Mouse (Mus musculus) large intestine, adult 2 months (tissue): Measurements from ENCODE around the gene Gm10260. TPM values are rescaled to one million over a fixed set of nuclear protein-coding genes. Genes with fewer than 3 reads are reported as not detected.

Source experiments
- DNase-seq: peaks from one replicate; pipeline ENCODE4 v3.0.0-alpha.2; 2012; ENCODE audit warnings: low read depth, low spot score
- WGBS: fragments of 180-500 bp; shearing (Covaris S2); methylation state at CpG from one replicate; pipeline ENCODE4 v1.1.7; 2018; 5-methylcytosine and 5-hydroxymethylcytosine counted together
- polyA plus RNA-seq: library from polyadenylated mRNA; depleted of rRNA; stranded (reverse); fragments of >200 nt; gene quantifications from 2 replicates; pipeline ENCODE4 v1.2.3, GENCODE M21; 2012; rRNA removed

Gm10260 gene
- 4.0 and 4.5 TPM in 2 replicates for polyA plus RNA-seq

DNA sequence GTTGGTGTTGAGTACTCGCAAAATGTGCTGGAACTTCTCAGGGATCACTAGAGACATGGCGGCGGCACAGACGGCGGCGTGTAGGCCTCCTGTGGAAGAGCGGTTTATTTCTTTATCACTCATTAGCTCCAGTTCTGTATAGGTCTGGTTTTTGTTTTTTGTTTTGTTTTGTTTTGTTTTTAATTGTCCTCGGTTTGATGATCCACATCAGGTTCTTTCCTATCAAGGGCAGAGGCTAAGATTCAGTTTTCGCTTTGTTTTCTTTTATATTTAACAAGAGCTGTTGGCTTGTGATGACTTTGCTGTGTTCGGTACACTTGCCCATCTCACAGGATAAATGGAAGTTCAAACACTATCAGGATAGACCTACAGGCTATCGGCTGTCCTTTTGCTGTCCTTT, at the start of gene Gm10260:
TSS of gene Gm10260 (minus strand) at position 101 of the 400 bp plus-strand sequence.
- 97% methylated on average over 11 of the region's 11 CpGs for WGBS

GRCm38 (mm10) chr13:97809828-97810227, 49.4 kb upstream of the Gm10260 start:
- DNase-seq = no peak
- 82% methylated on average over 4 of the region's 4 CpGs for WGBS

More for the DNA sequence above, at the start of gene Gm10260:
- no peak for DNase-seq

DNA sequence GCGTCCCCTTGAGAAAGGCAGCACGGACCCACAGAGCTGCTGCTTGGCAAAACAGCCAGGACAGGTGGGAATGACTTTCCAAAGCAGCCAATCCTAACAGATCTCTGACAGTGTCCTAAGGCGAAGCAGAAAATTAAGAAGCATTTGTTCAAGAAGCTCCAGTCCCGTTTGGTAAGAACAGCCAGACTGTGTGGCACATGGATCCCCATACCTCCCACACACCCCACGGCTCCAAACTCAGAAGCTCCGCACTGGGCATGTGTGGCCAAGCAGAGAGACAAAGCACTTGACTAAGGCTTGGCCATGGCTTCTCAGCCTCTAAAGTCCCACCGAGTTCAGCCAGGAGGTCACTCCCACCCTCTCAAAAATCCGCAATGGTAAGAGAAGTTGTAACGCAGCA, 45.5 kb upstream of the Gm10260 start:
- WGBS = 89% methylated on average over 9 of the region's 9 CpGs
- DNase-seq = no peak

DNA sequence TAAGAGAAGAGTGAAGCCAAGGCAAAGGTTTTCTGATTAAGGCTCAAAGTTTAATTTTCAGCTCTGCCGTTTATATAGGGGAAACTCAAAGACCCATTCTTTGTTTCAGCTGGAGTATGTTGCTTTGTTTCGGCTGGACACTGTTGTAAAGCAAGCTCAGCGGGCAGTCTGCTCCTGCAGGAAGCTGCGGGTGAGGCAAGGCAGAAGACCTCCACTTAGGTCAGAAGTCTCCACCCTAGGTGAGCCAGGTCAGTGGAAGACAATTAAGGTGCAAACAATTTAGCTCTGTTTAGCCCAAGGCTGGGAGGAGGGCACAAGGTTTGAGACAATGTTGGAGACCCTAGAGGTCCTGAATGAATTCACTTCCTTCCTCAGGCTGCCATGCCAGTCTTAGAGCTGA, 42.0 kb upstream of the Gm10260 start:
- 63% methylated on average over 4 of the region's 4 CpGs for WGBS
- no peak for DNase-seq

- WGBS = 84% methylated on average over 5 of the region's 5 CpGs
- no peak for DNase-seq
Measured at GRCm38 (mm10) chr13:97797462-97797861, 37.0 kb upstream of the Gm10260 start.

GRCm38 (mm10) chr13:97794780-97795179, 34.3 kb upstream of the Gm10260 start:
- DNase-seq = no peak
- WGBS = 47% methylated on average over 1 of the region's 1 CpGs

DNA sequence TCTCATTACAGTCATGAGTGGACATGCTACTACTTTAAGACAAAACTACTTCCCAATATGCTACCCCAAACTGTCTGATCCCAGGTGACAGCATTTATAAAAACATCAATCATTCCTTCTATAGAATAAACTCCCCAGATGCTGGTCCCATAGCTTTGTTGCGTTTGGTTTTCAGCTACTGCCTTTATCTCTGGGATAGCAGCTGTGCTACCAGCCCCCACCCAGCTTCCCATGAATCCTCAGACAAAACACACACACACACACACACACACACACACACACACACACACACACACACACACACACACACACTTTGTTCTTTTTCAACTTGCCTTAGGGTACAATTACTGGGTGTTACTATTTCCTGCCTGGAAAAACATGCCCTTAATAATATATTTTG, 33.5 kb upstream of the Gm10260 start:
- 79% methylated on average over 1 of the region's 1 CpGs for WGBS
- no peak for DNase-seq

GRCm38 (mm10) chr13:97791664-97792063, 31.2 kb upstream of the Gm10260 start:
- WGBS = 44% methylated on average over 6 of the region's 6 CpGs
- DNase-seq = no peak

DNA sequence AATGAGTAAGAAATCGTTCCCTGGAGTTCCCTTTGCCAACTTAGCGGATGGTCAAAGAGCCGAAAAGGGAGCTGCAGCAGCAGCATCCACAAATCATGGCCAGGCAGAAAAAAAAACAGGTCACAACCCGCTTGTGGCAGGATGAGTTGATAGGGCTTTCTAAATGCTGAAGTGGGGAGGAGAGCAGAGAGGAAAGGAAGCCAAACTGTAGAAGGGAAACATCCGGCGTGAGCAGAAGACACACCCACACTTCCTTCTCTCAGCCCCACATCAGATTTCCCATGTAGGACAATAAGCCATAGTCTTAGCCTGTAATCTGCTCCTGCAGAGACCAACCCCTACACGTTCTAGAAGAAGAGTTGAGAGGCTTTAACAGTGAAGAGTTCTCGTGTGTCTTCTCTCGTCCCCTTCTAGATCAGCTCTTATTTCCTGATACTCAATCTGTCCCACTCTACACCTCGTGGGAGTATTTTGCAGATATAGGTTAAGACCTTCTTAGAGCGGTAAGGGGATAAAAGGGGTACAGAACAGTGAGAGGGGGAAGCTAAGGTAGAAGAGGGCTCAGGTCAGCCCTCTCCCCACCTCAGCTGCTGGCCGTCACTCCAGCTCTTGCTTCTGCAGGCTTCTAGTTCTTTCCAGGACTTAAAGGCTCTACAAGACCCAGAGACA, 29.5 kb upstream of the Gm10260 start:
- 47% methylated on average over 12 of the region's 12 CpGs for WGBS
- DNase-seq = no peak

GRCm38 (mm10) chr13:97785167-97785835, 24.9 kb upstream of the Gm10260 start:
- WGBS = 53% methylated on average over 10 of the region's 10 CpGs
- no peak for DNase-seq

- DNase-seq = no peak
Measured at GRCm38 (mm10) chr13:97783423-97784143, 23.2 kb upstream of the Gm10260 start.

GRCm38 (mm10) chr13:97782063-97782462, 21.6 kb upstream of the Gm10260 start:
- 59% methylated on average over 7 of the region's 7 CpGs for WGBS
- DNase-seq = no peak

More at GRCm38 (mm10) chr13:97783423-97784143, 23.2 kb upstream of the Gm10260 start:
- 78% methylated on average over 8 of the region's 8 CpGs for WGBS

- DNase-seq = no peak
- WGBS = 75% methylated on average over 7 of the region's 7 CpGs
Measured at GRCm38 (mm10) chr13:97781637-97782036, 21.2 kb upstream of the Gm10260 start.

DNA sequence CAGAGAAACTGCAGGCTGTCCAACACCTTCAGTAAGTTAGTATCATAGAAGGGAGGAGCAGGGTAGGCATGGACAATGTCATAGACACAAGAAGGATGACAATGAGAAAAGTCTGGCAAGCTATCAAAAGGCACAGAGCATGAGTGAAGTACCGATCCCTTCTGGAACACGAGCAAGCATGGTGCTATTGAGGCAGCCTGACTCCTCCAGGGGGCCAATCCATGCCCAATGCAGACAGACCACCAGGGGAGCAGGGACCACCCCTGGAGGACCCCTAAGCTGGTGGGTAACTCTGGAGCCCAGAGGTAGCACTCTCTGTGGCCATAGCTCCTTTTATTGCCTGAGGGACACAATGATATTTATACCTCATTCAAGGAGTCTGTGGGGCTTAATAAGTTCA, 20.1 kb upstream of the Gm10260 start:
- whole genome bisulfite sequencing = 78% methylated on average over 2 of the region's 2 CpGs
- DNase-seq = no peak

DNA sequence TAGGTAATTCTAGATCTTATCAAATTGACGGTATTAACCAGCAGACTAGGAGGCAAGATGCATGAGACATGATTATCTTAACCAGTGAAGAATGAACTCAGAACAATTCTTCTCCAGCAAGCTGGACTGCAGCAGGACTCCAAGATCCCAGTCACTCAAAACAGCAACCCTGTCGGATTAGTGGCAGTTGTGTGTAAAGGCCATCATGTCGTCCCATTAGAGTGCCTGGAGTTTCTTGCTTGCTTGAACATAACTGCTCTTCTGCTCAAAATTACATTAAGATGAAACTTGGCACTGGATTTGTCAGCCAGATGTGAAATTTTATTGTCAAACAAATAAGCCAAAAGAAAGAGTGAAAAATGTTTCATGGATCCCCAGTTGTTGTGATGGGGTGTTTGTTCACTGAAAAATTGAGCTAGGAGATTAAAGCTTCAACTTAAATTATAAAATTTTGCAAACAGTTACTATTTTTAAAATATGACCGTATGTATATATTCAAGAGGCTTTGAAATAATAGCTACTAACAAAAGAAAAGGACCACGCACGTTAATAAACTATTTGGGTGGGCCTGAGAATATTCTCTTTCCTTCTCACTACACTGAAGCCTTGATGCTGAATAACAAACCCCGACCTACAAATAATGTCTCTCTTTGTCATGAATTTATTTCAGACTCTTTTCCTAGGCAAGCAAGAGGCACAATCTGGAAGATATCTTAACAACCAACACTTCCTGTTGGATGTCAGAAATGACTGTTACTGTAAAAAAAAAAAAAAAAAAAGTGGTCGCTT, 19.4 kb upstream of the Gm10260 start:
- DNase-seq = no peak
- WGBS = 77% methylated on average over 8 of the region's 8 CpGs

GRCm38 (mm10) chr13:97778698-97779194, 18.3 kb upstream of the Gm10260 start:
- DNase-seq = no peak
- WGBS = 82% methylated on average over 5 of the region's 5 CpGs

DNA sequence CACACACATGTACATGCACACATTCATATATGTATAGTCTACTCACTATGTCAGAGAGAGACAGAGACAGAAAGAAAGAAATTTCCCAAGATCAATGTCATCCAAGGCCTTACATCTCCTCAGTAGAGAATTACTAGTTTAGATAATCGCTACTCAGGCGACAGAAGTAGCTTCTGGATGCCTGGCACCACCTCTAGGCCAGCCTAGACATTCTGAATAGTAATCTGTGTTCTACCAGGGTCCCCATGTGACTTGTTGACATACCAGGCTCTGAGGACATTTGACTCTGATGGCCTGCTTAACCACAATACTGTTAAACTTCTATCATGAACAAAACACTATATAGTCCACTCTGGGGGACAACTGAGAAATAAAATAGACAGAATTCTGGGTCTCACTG, 17.2 kb upstream of the Gm10260 start:
- no peak for DNase-seq
- 94% methylated on average over 2 of the region's 2 CpGs for WGBS

GRCm38 (mm10) chr13:97776702-97777101, 16.3 kb upstream of the Gm10260 start:
- DNase-seq = no peak
- WGBS = 60% methylated on average over 3 of the region's 3 CpGs

- 91% methylated on average over 8 of the region's 8 CpGs for WGBS
- no peak for DNase-seq
Measured at GRCm38 (mm10) chr13:97775907-97776306, 15.5 kb upstream of the Gm10260 start.
